Mouse (Mus musculus) brain, embryonic 18.5 days (tissue): ENCODE measurements at regions not wholly inside any gene's neighbourhood (a gene's known extent, or its start where the extent isn't known, plus 50 kb on each side); places are given as distances from the start of the nearest gene placed in this dataset.

Experiments
- DNase-seq: peaks from one replicate; pipeline ENCODE4 v3.0.0-alpha.2; 2012; ENCODE audit warnings: low read depth, low spot score

GRCm38 (mm10) chr12:82115766-82116165, 53.4 kb upstream of the Sipa1l1 start:
- no peak for DNase-seq
